Mouse (Mus musculus): ENCODE measurements around the gene Pnkp.

The Pnkp gene

DNA sequence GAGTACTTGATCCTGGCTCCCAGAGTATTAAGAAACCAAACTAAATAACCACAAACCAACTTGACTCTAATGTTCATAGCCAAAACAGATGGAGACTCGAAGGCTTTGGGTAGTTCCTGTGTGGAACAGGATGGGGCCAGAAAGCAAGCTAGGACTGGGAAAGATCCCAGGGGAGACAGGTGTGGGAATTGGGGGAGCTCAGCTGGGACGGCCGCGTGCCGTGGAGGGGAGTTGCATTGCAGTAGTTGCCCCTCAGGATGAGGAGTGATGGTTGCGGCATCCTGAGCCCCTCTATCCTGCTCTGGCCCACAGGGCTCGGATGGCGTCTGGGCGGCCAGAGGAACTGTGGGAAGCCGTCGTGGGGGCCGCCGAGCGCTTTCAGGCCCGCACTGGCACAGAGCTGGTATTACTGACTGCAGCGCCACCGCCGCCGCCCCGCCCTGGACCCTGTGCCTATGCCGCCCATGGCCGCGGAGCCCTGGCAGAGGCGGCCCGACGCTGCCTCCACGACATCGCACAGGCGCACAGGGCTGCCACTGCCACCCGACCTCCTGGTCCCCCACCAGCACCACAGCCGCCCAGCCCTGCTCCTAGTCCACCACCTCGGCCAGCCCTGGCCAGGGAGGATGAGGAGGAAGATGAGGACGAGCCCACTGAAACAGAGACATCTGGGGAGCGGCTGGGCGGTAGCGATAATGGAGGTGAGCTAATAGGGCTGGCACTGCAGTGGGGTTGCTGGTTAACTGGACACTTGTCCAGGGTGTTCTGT, 4.5 kb upstream of the Pnkp start:
- DNase-seq (ENCODE audit: low spot score in 2 of 2), result no peak

DNA sequence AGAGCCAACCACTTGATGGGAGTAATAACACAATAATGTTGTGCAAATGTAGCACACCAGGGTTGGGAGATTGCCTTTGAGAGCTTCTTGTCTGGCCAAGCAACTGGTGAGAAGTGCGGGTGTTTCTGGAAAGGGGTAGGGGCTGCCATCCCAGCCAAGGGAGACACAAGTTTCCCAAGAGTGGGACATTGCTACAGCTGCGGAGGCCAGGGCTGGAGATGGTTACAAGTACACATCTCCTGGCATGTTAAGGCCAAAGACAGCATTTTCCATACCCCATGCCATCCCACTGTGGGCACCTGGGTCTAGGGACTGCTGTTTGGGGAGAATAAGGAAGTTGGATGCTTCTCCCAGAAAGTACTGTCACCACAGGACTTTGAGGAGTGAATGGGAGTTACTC, 3.9 kb upstream of the Pnkp start:
- DNase-seq (ENCODE audit: low spot score in 2 of 2), result no peak

DNA sequence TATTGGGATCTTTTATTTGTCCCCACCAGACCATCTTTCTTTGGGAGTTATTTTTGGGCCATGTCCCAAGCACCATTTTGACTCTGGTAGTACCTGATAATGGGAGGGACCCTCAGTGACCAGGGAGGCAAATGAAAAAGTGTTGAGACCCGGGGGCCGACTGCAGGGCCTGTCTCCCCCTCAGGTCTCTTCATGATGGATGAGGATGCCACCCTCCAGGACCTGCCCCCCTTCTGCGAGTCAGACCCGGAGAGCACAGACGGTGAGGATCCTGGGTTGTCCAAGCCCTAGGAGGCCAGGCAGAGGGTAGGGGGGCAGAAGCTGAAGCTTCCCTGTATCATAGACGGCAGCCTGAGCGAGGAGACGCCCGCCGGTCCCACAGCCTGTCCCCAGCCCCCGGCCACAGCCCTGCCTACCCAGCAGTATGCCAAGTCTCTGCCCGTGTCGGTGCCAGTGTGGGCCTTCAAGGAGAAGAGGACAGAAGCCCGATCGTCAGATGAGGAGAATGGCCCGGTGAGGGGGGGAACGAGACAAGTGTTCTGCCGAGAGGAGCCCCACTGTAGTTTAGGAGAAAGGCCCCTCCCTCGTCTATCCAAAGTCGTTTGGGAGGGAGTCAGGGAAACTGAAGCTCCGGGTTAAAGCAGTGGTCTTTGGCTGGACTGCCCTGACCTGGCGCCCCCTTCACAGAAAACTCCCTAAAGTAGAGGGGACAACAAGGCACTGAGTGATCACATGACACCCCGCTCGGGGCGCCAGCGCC, 3.2 kb upstream of the Pnkp start:
- DNase-seq (ENCODE audit: low spot score in 2 of 2), result no peak

DNA sequence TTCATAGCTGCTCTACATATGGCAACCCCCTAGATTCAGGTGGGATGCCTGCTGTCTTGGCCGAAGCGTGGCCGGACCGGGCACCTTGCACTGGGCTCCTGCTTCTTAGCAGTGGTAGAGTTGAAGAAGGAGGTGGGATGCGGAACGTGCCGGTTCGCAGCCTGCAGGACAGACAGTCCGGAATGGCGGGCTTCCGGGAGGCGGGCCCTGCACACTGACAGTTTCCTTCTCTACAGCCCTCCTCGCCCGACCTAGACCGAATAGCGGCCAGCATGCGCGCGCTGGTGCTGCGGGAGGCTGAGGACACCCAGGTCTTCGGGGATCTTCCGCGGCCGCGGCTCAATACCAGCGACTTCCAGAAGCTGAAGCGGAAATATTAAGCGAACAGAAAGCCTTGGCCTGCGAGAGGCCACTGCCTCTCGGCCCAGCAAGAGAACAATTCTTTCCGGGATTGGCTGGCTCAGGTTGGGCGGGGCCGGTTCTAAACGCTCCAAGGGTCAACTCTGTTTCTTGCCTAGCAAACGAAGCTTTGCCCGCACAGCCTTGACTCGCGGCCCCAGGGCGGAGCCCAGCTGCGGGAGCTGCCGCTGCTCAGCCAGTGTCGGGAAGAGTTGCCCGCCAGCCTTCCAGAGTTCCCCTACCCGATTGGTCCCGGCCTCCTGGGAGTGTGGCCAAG, 2.4 kb upstream of the Pnkp start:
- peak; percentile 51 to 75 for DNase-seq (ENCODE audit: low spot score in 2 of 2)

DNA sequence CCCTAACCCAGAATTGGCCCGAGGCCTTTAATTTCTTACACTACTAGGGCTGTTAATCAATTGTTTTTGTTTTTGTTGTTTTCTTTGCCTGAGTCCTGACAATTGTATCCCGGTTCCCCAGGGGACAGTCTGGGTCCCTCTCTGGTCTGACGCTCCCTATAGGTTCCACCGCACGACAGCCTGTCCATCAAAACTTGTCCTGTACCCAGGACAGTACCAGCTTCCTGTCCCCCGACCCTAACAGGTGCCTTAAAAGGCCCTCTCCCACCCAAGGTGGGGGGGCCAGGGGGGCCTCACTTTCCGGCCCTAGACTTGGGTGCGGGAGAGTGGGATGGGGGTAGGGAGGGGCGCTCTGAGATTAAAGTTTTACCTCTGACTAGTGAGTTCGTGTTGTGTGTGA, 1.9 kb upstream of the Pnkp start:
- DNase-seq (ENCODE audit: low spot score in 2 of 2), result no peak

DNA sequence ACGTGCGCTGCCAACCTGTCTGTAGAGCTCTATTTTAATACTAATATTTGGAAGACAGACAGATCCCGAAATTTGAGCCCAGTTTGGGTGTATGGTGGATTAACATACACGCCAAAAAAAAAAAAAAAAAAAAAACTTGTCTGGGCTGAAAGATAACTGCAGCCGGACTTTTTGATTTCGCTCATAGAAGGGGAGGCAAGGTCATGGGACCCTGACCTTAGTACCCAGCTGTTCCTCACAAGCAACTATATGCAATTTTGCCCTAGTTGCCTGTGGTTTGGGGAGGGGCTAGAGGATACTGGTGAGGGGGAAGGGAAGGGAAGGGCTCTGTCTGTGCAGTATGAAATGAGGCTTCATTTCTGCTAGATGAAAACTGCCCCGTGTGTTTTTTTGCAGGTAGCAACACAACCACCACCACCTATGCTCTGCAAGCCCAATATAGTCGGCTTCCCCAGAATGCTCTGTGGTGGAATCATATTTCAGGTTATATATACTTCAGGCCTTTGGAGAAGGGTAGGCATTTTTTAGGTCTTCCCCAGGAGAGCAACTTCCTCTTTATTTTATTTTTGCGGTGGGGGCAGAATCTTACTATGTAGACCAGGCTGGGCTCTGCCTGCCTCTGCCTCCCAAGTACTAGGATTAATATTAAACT, 548 bp upstream of the Pnkp start:
- no peak for DNase-seq (ENCODE audit: low spot score in 2 of 2)

DNA sequence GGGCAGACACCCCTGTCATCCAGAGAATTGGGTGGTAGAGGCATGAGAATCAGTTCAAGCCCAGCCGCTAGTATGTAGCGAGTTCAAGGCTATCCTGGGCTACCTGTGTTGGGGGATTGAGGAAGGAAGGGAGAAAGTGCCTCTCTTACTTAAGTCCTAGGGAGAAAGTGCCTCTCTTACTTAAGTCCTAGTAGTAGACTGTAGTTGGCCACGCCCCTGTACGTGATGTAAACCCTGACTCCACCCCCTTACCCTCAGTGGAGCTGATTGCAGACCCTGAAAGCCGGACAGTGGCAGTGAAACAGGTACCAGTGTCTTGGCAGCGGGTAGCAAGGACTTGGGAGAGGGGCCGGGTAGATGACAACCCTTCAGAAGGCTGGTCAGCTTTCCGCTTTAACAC, 966 bp downstream of the Pnkp start:
- DNase-seq (ENCODE audit: low spot score in 2 of 2), result no peak

DNA sequence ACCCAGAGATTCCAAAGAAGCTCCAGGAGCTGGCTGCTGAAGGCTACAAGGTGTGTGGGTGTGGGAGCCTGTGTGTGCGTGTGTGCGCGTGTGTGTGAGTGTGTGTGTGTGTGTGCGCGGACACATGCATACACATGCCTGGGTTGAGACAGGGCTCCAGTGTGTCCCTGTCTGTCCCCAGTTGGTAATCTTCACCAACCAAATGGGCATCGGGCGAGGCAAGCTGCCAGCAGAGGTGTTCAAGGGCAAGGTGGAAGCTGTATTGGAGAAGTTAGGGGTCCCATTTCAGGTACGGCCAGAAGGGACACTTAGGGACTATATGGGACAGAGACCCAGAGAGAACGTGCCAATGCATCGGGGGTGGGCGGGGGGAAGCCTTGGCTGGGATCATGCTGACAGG, 3.0 kb downstream of the Pnkp start:
- no peak for DNase-seq (ENCODE audit: low spot score in 2 of 2)

DNA sequence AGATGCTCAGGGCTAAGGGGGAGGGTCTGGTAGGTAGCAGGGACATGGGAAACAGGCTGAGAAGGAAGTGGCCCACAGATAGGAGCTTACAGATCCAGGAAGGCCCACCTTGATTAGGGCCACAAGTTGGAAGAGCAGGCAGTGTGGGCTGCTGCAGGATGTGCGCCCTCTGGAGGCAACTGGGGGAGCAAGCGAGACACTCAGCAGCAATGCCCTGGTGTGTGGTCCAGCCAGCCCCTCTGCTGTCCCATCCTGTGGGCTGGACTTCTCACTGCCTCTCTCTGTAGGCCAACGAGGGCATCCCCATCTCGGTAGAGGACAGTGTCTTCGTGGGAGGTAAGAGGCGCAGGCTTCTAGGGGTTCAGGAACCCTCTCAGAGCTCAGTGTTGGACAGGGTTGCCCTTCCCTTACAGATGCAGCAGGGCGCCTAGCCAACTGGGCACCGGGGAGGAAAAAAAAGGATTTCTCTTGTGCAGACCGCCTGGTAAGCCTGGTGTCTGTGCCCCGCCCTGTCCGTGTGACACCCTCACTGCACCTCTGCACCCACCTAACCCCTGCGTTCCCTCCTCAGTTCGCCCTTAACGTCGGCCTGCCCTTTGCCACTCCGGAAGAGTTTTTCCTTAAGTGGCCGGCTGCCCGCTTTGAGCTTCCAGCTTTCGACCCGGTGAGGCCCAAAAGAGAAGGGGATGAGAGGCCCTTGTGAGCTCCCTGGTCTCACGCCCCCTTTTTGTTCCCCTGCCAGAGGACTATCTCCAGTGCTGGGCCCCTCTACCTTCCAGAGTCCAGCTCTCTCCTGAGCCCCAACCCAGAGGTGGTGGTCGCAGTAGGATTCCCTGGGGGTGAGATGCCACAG, 3.9 kb downstream of the Pnkp start:
- DNase-seq (ENCODE audit: low spot score in 2 of 2), result peak; percentile 57 to 82

DNA sequence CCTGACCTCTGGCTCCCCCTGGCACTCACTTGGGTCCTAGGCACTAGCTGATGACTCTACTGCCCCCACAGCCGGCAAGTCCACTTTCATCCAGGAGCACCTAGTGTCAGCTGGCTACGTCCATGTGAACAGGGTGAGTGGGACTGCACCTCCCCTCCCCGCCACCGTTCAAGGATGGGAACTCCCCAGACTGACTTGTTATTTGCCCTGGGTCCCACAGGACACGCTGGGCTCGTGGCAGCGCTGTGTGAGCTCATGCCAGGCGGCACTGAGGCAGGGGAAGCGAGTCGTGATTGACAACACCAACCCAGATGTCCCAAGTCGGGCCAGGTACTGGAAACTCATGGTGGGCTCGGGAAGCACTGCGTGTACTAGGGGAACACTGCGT, 4.5 kb downstream of the Pnkp start:
- DNase-seq (ENCODE audit: low spot score in 2 of 2), result no peak

DNA sequence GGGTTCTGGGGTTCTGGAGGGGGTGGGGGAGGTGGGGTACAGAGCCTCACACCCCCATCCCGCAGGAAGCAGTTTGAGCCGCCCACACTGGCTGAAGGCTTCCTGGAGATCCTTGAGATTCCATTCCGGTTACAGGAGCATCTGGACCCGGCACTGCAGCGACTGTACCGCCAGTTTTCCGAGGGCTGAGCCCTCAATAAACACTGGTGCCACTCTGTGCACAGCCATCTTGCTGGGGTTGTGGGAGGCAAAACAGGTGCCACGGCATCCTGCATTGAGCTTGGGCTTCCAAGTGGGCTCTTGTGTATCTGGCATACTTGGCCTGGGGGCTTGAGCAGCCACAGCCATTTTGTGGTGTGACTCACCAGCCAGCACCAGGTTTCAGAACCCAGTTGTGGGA, 5.5 kb downstream of the Pnkp start:
- no peak for DNase-seq (ENCODE audit: low spot score in 2 of 2)

DNA sequence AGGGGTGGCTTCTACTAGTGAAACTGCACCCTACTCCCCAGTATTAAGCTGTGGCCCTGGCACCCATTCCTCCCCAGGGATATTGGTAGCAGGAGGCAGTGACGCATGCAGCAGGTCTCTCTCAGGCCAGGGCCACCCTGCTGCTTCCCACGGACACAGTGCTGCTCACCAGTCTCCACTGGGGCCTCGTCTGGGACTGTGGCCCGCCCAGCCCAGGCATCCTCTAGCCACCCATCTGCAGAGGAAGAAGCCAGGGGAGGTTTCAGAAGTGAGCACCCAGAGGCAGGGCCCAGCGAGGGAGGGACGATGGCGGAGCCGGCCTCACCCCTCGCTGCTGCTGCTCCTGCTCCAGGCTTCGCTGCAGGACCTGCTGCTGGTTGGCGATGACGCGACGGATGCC, 6.3 kb downstream of the Pnkp start:
- DNase-seq (ENCODE audit: low spot score in 2 of 2), result no peak

DNA sequence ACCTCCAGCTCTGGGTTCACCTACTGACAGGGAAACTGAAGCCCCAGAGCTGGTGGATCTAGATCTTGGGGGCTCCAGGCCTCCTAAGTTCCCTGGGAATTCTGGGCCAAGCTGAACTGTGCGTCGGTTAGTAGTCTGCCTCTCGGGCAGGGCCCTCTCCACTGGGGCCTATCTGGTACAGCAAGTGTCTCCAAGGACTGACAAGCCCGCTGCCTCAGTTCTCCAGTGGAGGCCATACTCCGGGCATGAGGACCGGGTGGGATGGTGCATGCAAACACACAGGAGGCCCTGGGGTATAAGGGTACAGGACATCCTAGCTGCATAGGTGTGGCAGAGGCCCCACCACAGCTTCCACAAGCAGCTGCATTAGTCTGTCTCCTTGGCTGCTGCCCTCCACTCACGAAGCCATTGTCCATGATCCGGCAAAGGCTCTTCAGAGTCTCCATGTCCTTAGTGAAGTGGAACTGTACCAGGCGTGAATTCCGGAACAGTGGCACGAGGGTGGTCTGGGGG, 7.1 kb downstream of the Pnkp start:
- DNase-seq (ENCODE audit: low spot score in 2 of 2), result no peak

DNA sequence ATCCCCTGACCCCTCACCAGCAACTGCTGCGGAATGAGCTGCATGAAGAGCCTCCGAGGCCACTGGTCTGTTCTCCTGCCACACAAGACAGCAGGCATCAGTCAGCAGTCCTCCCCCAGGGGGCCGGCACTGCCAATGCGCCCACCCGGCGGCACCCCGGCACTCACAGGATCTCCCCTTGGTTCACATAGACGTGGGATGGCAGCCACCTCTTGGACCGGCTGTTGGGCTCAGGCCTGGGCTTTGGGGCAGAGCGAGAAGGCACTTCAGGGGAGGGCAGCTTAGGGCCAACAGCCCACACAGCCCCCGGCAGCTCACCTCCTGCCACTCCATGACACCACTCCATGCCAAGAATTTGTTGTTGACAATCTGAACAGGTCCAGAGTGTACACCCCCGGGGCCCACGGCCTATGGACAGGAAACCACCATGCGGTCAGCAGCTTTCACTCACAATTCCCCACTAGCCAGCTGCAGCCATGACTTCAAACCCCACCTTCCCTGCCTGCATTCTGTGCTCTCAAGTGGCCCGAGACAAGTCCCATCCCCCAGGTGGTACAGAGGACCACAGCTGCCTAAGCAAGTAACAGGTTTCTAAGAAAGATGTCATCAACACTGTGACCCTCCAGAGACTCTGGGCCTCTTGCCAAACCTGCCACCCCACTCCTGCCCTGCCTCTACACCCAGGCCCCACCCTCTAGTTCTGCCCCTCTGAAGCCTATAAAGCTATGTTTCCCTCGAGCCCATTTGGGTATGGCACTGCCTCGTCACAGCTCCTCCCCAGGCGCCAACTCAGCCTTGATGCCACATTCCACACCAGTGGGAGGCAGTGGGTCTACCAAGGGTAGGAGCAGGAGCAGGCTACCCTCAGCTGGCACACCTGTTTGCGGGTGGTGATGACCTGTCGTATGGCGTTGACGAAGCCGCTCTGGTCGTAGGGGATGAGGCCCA, 7.9 kb downstream of the Pnkp start:
- DNase-seq (ENCODE audit: low spot score in 2 of 2), result no peak

DNA sequence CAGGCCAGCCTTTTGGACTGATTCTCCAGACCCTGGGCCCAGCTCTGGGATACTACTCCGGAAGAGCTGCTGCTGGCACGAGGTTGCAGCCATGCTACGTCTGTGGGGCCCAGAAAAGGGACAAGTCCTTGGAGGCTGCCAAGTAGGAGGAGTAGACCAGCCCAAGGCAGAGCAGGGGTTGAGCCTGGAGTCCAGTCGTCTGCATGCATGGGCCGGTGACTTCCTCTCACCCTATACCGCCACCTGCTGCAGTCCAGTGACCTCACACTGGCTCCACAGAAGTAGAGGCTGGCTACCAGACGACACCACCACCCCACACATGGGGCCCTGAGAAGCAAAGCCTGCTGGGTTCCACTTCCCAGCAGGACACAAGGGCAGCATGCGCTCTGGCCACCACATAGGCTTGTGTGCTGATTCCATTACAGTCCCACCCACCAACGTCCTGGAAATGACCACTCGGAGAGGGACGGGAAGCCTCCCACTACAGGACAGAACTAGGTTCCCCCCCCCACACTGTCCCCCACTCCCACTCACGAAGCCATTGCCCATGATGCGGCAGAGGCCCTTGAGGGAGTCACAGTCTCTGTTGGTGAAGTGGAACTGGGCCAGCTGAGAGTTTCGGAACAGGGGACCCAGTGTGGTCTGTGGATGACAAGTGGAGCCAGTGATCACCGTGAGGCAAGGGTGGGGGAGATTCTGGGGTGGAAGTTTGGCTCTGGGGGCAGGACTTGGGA, 9.5 kb downstream of the Pnkp start:
- no peak for DNase-seq (ENCODE audit: low spot score in 2 of 2)

DNA sequence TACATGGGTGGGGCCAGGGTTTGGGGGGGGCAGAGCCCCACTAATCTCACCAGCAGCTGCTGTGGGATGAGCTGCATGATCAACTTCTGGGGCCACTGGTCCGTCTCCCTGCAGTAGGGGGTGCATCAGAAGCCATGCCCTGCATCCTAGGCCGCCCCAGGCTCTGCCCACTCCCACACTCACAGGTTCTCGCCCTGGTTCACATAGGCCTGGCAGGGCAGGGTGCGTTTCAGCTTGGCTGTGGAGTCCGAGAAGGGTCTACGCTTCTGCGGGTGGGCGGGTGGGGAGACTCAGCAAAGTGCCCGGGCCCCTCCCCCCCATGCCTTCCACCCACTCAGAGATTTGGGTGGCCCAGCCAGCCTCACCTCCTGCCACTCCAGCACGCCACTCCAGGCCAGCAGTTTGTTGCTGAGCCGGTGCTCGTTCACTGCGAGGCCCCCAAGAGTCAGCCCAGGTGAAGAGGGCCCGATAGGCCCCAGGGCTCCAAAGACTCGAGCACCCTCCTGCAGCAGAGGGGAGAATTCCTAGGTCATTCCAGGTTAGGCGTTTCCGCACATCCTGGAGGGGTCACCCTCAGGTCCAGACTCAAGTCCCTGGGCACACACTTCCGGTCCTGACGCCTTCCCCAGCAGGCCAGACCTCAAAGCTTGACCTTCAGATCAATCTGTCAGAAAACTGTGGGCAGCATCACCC, 10.2 kb downstream of the Pnkp start:
- no peak for DNase-seq (ENCODE audit: low spot score in 2 of 2)

DNA sequence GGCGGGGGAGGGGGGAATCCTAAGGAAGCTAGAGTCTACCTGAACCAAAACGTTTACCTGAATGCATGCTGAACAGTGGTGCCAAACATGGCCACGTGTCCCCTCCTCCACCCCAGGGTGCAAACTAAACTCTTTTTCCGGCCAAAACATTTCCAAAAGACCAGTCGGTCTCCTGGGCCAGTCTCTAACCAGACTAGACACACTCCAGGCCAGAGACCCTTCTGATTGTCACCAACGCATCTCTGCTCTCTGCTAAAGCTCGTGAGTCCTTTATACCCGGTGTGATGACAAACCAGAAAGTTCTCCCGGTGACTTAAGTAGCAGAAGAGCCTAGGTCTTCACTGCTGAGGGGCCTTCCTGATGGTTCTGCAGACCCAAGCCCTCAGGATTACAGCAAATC, 10.9 kb downstream of the Pnkp start:
- DNase-seq (ENCODE audit: low spot score in 2 of 2), result no peak

DNA sequence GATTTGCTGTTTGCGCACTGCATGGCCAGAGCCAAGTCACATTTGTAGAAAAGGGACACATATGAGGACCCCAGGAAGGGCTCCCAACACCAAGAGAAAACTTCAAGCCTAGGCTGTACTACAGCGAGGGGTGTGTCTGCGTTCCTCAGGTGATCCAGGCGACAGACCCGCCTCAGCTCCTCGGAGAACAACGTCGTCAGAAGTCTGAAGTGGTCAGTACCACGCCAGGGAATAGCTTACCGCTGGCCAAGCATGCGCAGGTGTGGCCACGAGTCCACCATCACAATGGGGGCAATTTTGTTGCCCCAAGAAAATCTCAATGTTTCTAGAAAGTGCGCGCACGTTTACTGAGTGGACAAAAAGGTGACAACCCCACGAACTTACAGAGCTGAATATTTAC, 11.5 kb downstream of the Pnkp start:
- no peak for DNase-seq (ENCODE audit: low spot score in 2 of 2)
